Mouse (Mus musculus) gastrocnemius, adult 2 months (tissue): ENCODE data around the gene Ppfibp1. TPM values are rescaled to one million over a fixed set of nuclear protein-coding genes. Genes with fewer than 3 reads are reported as not detected.

ENCODE experiments used
- DNase-seq: peaks from one replicate; pipeline ENCODE4 v3.0.0; 2022
- H3K27ac ChIP-seq: fragments of 200-600 bp; 2 replicates; pipeline ENCODE4 v1.8.1; 2022; ENCODE audit warnings: mild to moderate bottlenecking
- H3K4me3 ChIP-seq: fragments of 200-600 bp; 2 replicates; pipeline ENCODE4 v1.8.1; 2022; ENCODE audit warnings: mild to moderate bottlenecking, moderate library complexity
- CTCF ChIP-seq: fragments of 200-600 bp; IDR thresholded peaks from 2 replicates; pipeline ENCODE4 v1.8.1; 2022; ENCODE audit warnings: antibody characterized with exemption, mild to moderate bottlenecking, moderate library complexity
- intact Hi-C: fragments of 180-260 bp; cut with DNase I; formaldehyde crosslinking; loops from one replicate; pipeline ENCODE4 v1.15.1; 2025
- total RNA-seq, 2 experiments: library from RNA; stranded (reverse); gene quantifications; 2 replicates each; pipeline ENCODE4 v1.2.3; 2021

The Ppfibp1 gene
- total RNA-seq, 2 experiments from 2014 or later = 40.3 to 44.8 TPM

- no peak for DNase-seq
- intact Hi-C loops = loop anchor here (5.0 kb wide), 1 partner anchor 89 kb away; the partner anchor contains the start of gene Ppfibp1
- Histone ChIP-seq H3K4me3 (no peak overlapping the region), H3K27ac (no peak overlapping the region)
- no peak for TF ChIP-seq CTCF
These were observed 88.2 kb downstream of the Ppfibp1 start for GRCm38 (mm10) chr6:146976446-146976845.

DNA sequence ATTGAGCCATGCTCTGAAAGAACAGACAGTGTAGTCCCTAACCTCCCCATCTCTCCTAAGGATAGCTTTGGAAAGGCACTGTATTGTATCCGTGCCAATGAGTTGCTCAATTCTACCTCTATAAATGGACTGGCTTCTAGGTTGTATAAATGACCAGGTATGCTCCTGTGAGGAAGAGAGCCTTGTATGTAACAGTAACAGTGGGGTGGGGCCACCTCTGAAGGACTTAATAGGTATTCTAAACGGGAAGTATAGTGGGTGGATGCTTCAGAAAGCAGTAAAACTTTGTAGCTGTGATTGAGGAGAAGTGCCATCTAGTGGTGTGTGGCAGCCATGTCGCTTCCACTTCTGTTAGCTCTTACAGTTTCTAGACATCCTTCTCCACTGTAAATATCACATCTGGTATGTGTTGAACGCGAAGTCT, 90.4 kb downstream of the Ppfibp1 start:
- no peak overlapping the region for H3K27ac ChIP-seq
- intact Hi-C loops = loop anchor here (5.0 kb wide), 1 partner anchor 91 kb away; the partner anchor contains the start of gene Ppfibp1
- H3K4me3 ChIP-seq = no peak overlapping the region
- peak; percentile 23 for DNase-seq
- peak; percentile 66 for TF ChIP-seq CTCF

DNA sequence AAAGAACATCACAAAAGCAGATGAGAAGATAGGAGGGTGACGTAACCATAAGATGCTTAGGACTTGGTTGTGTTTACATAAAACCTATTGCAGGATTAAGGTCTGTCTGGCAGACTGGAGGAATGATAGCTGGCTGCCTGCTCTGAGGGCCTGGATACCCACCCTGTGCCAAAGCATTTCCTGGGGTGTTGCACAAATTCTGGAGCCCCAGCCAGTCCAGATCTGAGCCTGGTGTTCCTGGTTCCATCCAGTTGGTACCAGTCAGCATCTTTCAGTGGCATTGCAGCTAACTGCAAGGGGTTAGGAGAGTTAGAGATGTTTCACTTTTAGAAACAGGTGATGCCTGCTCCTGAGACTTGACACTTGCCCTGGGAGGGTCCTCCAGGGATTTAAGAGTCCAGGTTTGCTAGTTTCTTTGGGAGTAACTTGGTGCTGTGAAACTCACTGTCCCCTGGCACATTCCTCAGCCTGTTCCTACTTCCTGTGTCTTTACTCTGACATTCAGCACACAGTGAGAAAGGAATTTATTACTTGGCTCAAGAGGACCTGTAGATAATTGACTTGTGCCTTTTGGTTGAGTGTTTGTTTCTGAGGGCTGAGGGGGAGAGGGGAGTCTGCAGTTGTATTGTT, 90.9 kb downstream of the Ppfibp1 start:
- intact Hi-C loops = loop anchor here (5.0 kb wide), 1 partner anchor 92 kb away; the partner anchor contains the start of gene Ppfibp1
- no peak for DNase-seq
- Histone ChIP-seq H3K4me3 (no peak overlapping the region), H3K27ac (no peak overlapping the region)
- no peak for TF ChIP-seq CTCF

- no peak overlapping the region for H3K27ac ChIP-seq
These were observed 91.7 kb downstream of the Ppfibp1 start for GRCm38 (mm10) chr6:146979953-146980352.

DNA sequence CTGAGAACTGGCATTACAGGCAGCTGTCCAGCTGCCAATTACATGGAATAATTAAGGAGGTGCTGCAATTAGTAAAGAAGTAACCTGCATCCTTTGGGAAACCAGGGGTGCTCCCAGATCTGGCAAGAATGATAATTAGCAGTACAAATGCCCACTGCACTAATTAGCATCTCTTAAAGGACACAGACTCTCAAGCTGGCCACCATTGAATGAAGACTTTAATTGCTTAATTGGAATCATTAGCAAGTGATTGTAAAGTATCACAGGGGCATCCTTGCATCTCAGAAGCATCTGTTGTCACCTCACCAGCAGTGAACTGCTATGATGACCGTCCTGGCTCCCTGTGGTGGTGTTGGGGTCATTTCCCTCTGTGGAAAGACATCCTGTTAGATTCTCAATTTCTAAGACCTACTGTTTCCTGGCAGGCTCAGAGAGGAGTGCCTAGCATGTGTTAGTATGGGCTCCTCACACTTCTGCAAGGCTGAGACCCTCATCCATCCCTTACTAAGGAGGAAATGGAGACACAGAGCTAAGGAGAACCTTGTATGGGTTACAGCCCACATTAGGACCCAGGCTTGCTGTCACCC, 93.1 kb downstream of the Ppfibp1 start:
- H3K27ac ChIP-seq = no peak overlapping the region
- no peak for DNase-seq
- H3K4me3 ChIP-seq = no peak overlapping the region
- no peak for TF ChIP-seq CTCF
- intact Hi-C loops = no loop called here

More at GRCm38 (mm10) chr6:146979953-146980352, 91.7 kb downstream of the Ppfibp1 start:
- no peak for TF ChIP-seq CTCF
- no peak for DNase-seq
- intact Hi-C loops = loop anchor here (5.0 kb wide), 1 partner anchor 93 kb away; the partner anchor contains the start of gene Ppfibp1
- H3K4me3 ChIP-seq = no peak overlapping the region

GRCm38 (mm10) chr6:146984569-146984968, 96.3 kb downstream of the Ppfibp1 start:
- H3K4me3 ChIP-seq = no peak overlapping the region
- H3K27ac ChIP-seq = no peak overlapping the region
- no peak for TF ChIP-seq CTCF
- DNase-seq = no peak
- intact Hi-C loops = no loop called here

DNA sequence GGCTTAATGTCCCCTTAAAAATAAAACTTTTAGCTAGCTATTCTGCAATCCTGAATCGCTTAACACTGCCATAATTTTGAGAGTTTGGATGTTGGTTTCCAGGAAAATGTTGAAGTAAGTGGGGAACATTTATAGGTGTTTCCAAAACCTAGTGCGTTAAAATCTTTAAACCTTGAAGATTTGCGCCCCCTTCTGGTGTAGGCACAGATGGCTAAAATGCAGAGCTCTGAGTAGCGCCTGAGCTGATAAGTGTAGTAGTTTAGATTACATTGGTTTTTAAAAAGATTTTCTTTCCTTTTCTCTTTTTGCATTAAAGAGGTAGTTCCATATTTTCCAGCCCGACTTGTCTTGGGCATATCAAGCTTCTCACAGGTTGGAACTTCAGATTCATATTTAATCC, 105.9 kb downstream of the Ppfibp1 start:
- TF ChIP-seq CTCF = peak; percentile 90
- no peak overlapping the region for H3K4me3 ChIP-seq
- intact Hi-C loops = loop anchor here (2.0 to 5.0 kb wide), 3 partner anchors 107 to 169 kb away; partner anchors contain the start of gene Ppfibp1

DNA sequence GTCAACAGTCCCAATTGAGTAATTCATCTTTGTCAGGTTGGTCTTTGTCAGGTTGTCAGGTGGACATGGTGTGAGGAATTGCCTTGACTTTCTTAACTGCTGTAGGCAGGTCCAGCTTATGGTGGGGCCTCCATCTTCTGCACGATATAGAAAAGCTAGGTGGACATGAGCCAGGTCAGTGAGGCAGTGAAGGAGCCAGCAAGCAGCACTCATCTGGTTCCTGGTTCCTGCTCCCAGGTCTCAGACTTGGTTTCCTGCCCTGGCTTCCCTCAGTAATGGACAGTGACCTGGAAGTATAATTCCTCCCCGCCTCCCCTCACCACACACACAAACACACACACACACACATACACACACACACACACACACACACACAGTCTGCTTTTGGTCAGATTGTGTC, 107.1 kb downstream of the Ppfibp1 start:
- no peak overlapping the region for H3K27ac ChIP-seq
- no peak overlapping the region for H3K4me3 ChIP-seq
- intact Hi-C loops = loop anchor here (2.0 kb wide), 2 partner anchors 163 to 171 kb away; no protein-coding TSS in a partner anchor
- DNase-seq = no peak
- TF ChIP-seq CTCF = no peak

More for the DNA sequence above, 105.9 kb downstream of the Ppfibp1 start:
- no peak overlapping the region for H3K27ac ChIP-seq
- DNase-seq = peak; percentile 63

DNA sequence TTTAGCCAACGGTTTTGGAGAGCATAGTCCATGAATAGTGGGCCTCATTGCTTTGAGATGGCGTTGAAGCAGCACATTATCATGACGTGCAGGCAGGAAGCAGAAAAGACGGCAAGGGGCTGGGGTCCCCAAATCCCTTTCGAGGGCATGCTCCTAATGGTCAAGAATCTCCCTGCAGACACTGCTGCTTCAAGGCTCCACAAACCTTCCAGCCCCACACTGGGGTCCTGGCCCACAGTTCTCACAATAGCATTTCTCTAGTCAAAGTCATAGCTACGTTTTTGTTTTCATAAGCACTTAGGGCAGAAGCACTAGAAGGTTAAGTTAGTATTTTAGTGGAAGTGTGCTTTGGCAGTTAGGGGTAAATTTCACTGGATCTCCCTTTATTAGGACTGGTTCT, 107.6 kb downstream of the Ppfibp1 start:
- intact Hi-C loops = loop anchor here (2.0 kb wide), 2 partner anchors 163 to 171 kb away; no protein-coding TSS in a partner anchor
- H3K27ac ChIP-seq = no peak overlapping the region
- no peak for TF ChIP-seq CTCF
- no peak overlapping the region for H3K4me3 ChIP-seq
- no peak for DNase-seq

GRCm38 (mm10) chr6:146997006-146997405, 108.7 kb downstream of the Ppfibp1 start:
- no peak for DNase-seq
- TF ChIP-seq CTCF = no peak
- intact Hi-C loops = no loop called here
- no peak overlapping the region for H3K27ac ChIP-seq
- no peak overlapping the region for H3K4me3 ChIP-seq

GRCm38 (mm10) chr6:146998710-146999109, 110.4 kb downstream of the Ppfibp1 start:
- TF ChIP-seq CTCF = no peak
- Histone ChIP-seq H3K27ac (no peak overlapping the region), H3K4me3 (no peak overlapping the region)
- intact Hi-C loops = no loop called here
- DNase-seq = no peak

DNA sequence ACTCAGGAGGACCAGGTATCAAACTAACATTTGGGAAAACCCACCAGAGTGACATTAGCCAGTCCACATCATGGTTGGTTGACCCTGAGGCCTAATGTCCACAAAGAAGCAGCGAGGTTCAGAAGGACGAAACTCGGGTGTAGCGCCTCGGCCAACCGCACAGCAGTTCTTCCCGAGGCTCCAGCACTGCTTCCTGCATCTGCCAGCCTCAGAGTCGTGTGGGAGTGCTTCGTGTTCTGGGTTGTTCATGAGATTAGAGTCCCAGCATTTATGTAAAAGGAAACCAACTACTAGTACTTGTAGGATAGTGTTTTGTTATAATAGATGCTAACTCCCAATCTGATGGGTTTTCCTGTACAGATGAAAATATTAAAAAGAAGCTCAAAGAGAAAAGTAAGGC, 111.0 kb downstream of the Ppfibp1 start:
- no peak for DNase-seq
- intact Hi-C loops = no loop called here
- H3K27ac ChIP-seq = no peak overlapping the region
- TF ChIP-seq CTCF = no peak
- H3K4me3 ChIP-seq = no peak overlapping the region

- TF ChIP-seq CTCF = no peak
- intact Hi-C loops = no loop called here
- Histone ChIP-seq H3K4me3 (no peak overlapping the region), H3K27ac (no peak overlapping the region)
- DNase-seq = no peak
These were observed 111.5 kb downstream of the Ppfibp1 start for GRCm38 (mm10) chr6:146999755-147000154.

DNA sequence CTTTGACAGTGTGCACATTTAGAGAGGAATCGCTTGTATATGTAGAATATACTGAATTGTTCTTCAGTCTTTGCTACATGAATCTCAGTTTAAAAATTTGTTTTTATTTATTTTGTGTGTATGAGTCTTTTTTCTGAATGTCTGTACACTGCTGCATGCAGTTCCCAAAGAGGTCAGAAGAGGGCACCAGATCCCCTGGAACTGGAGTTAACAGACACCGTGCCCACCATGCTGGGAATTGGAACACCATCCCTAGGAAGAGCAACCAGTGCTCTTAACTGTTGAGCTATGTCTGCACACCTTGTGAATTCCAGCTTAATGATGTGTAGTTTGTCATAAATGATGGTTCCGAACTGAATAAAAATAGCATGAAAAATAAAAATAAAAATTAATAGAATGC, 119.9 kb downstream of the Ppfibp1 start:
- no peak; the same call in 1 of the 2 replicates for TF ChIP-seq CTCF
- H3K27ac ChIP-seq = no peak overlapping the region
- intact Hi-C loops = loop anchor here (1.0 to 5.0 kb wide), 2 partner anchors 108 to 234 kb away; no protein-coding TSS in a partner anchor
- peak; percentile 64 for DNase-seq
- H3K4me3 ChIP-seq = no peak overlapping the region
